Comparison of ENCODE assay signal across 20 mouse cellular contexts in the genomic region with DNA sequence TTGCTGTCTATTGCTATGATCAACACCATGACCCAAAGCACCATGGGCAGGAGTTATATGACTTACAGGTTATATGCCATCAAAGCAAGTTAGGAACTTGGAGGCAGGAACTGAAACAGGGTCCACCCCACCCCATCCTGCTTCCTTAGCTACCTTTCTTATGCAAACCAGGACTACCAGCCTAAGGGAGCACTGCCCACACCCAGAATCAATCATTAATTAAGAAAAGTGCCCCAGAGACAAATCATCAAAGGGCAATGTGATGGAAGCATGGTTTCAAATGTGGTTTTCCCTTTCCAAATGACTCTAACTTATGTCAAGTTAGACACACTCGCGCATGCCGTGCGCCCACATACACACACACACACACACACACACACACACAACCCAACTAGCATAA. TPM values are rescaled to one million over a fixed set of nuclear protein-coding genes. Genes with fewer than 3 reads are reported as not detected.
A peak's percentile ranks its signal among the peaks of the same experiment; 100 is the strongest.
DNase-seq lines count a peak whose midpoint lies in the region; ATAC-seq and TF ChIP-seq lines count a peak whose summit lies in the region.
"Had no signal": no experiment of that assay in that cellular context is flagged by ENCODE, and none has a peak within 500 bp of the region (broad histone marks: within the 10 kb centered on the region; RNA-seq: fewer than 3 reads in every experiment).

No protein-coding gene starts in this region.

- peaks cover 29% of the 10 kb centered on the region for H3K4me1 ChIP-seq in kidney, adult 2 months (ENCODE audit: control insufficient read depth, insufficient read depth, low read length)
- peaks cover 13 to 70% of the 10 kb centered on the region in 2 experiments for H3K4me1 ChIP-seq in CH12.LX (ENCODE audit: control insufficient read depth in 1 of 2, insufficient read depth in 2 of 2)
- H3K4me1 ChIP-seq in midbrain, embryonic 10.5 days: 0 out of 2 replicates have a peak, but pooled peaks cover 4% of the 10 kb centered on the region
- H3K4me1 ChIP-seq: embryonic facial prominence, embryonic 15.5 days; stomach, embryonic 15.5 days had no signal

- no peak overlapping the region for H3K9ac ChIP-seq in CH12.LX (ENCODE audit: insufficient read depth, low read depth)
- H3K9ac ChIP-seq: embryonic facial prominence, embryonic 15.5 days; limb, embryonic 13.5 days; liver, embryonic 13.5 days; lung, embryonic 14.5 days; stomach, embryonic 15.5 days had no signal

- in situ Hi-C loops in CH12.LX (cut with MboI; ENCODE audit: low pct_ligation_motif_present, low pct_unique_long_range_greater_than_20kb, low sequenced_read_pairs): no loop called here

- WGBS in kidney, adult 2 months: 34% methylated on average over 4 of the region's 4 CpGs
- 95% methylated on average over 4 of the region's 4 CpGs for WGBS in midbrain, embryonic 10.5 days

- peak; percentile 70 for ATAC-seq in inflammation-experienced regulatory T-cells, adult 6 months
- ATAC-seq: hindbrain, embryonic 16.5 days had no signal

- no peak for TF ChIP-seq RAD21 in CH12.LX (IDR thresholded peaks at IDR 0.05; ENCODE audit: low read depth, low read length)

- H3K27ac ChIP-seq in kidney, adult 2 months (ENCODE audit: insufficient read depth, low read depth, low read length): peak overlapping the region; percentile 74; the same call in 1 of the 2 replicates
- peak overlapping the region; percentile 82 for H3K27ac ChIP-seq in CH12.LX (ENCODE audit: insufficient read depth, low read depth)
- no peak overlapping the region for H3K27ac ChIP-seq in midbrain, embryonic 10.5 days (replicated peaks)
- H3K27ac ChIP-seq: embryonic facial prominence, embryonic 15.5 days; limb, embryonic 13.5 days; liver, embryonic 13.5 days; stomach, embryonic 15.5 days had no signal

- no peaks in the 10 kb centered on the region for H3K36me3 ChIP-seq in kidney, adult 2 months (ENCODE audit: control insufficient read depth, insufficient read depth, low read length)
- peaks cover 2 to 20% of the 10 kb centered on the region in 2 experiments for H3K36me3 ChIP-seq in CH12.LX (replicated peaks in 1 of 2; ENCODE audit: control insufficient read depth in 1 of 2, insufficient read depth in 1 of 2, low read length in 1 of 2)
- H3K36me3 ChIP-seq in midbrain, embryonic 10.5 days: no peaks in the 10 kb centered on the region; the same call in 1 of the 2 replicates
- H3K36me3 ChIP-seq: embryonic facial prominence, embryonic 15.5 days; stomach, embryonic 15.5 days had no signal

- no peaks in the 10 kb centered on the region for H3K27me3 ChIP-seq in kidney, adult 2 months (replicated peaks; ENCODE audit: control insufficient read depth, insufficient read depth, low read length)
- H3K27me3 ChIP-seq in CH12.LX (replicated peaks): no peaks in the 10 kb centered on the region
- no peaks in the 10 kb centered on the region for H3K27me3 ChIP-seq in midbrain, embryonic 10.5 days (ENCODE audit: low read depth, poor library complexity, severe bottlenecking)
- H3K27me3 ChIP-seq: embryonic facial prominence, embryonic 15.5 days; limb, embryonic 13.5 days; liver, embryonic 13.5 days; stomach, embryonic 15.5 days had no signal

- peak; percentile 75 for DNase-seq in kidney, adult 2 months
- DNase-seq in kidney, adult 18-20 months: no peak
- no peak for DNase-seq in CH12.LX (ENCODE audit: extremely low read depth)
- DNase-seq in midbrain, embryonic 10.5 days (ENCODE audit: low spot score): no peak
- no peak for DNase-seq in frontal cortex, adult 2 months (ENCODE audit: extremely low spot score in 1 of 2, low spot score in 1 of 2)
- no peak for DNase-seq in left cerebral cortex, postnatal 25 days (ENCODE audit: low spot score in 2 of 2)
- DNase-seq: cerebellum, adult 2 months; cerebellum, postnatal 36 days; gastrocnemius, postnatal 10 days; liver, embryonic 13.5 days; lung, embryonic 14.5 days; lung, postnatal 4 days; thymus, adult 18-20 months; thymus, postnatal 4 days had no signal

- TF ChIP-seq EP300 in CH12.LX (IDR thresholded peaks at IDR 0.05; ENCODE audit: low read length): peak; percentile 7; the same call in 1 of the 2 replicates

- no peak for TF ChIP-seq POLR2A in kidney, adult 2 months (IDR thresholded peaks at IDR 0.05; ENCODE audit: low read depth, low read length)
- no peak for TF ChIP-seq POLR2A in CH12.LX (IDR thresholded peaks at IDR 0.05; ENCODE audit: low read depth, low read length)

- intact Hi-C loops in left cerebral cortex, postnatal 25 days (cut with DNase I): no loop called here

- H3K9me3 ChIP-seq in CH12.LX (replicated peaks; ENCODE audit: low read length): peaks cover 4% of the 10 kb centered on the region
- H3K9me3 ChIP-seq in midbrain, embryonic 10.5 days (replicated peaks): no peaks in the 10 kb centered on the region
- H3K9me3 ChIP-seq: embryonic facial prominence, embryonic 15.5 days; limb, embryonic 13.5 days; liver, embryonic 13.5 days; stomach, embryonic 15.5 days had no signal

- dilution Hi-C loops in CH12.LX (cut with MboI; ENCODE audit: extremely low pct_ligation_motif_present, extremely low pct_unique_long_range_greater_than_20kb, low sequenced_read_pairs): no loop called here

- H3K4me3 ChIP-seq in kidney, adult 2 months (ENCODE audit: insufficient read depth, low read depth, low read length): no peak overlapping the region
- no peak overlapping the region for H3K4me3 ChIP-seq in CH12.LX (replicated peaks in 1 of 3; ENCODE audit: low read depth in 2 of 3, low read length in 2 of 3, poor library complexity in 1 of 3)
- H3K4me3 ChIP-seq in midbrain, embryonic 10.5 days: no peak overlapping the region
- H3K4me3 ChIP-seq: embryonic facial prominence, embryonic 15.5 days; limb, embryonic 13.5 days; liver, embryonic 13.5 days; stomach, embryonic 15.5 days had no signal

- peaks cover 66% of the 10 kb centered on the region for H3K79me2 ChIP-seq in CH12.LX (replicated peaks; ENCODE audit: control insufficient read depth, extremely low read depth, insufficient read depth, poor library complexity, severe bottlenecking)

- TF ChIP-seq CTCF in kidney, adult 2 months (conservative IDR thresholded peaks at IDR 0.05; ENCODE audit: insufficient read depth, insufficient read length, low read depth, low read length): no peak
- TF ChIP-seq CTCF in CH12.LX (conservative IDR thresholded peaks at IDR 0.05 in 1 of 2, IDR thresholded peaks at IDR 0.05 in 1 of 2; ENCODE audit: low read depth in 2 of 2, low read length in 2 of 2): no peak

- peak overlapping the region; percentile 27; the same call in 1 of the 2 replicates for H3K4me2 ChIP-seq in CH12.LX (ENCODE audit: insufficient read depth, low read depth, poor library complexity, severe bottlenecking)
- H3K4me2 ChIP-seq: embryonic facial prominence, embryonic 15.5 days; limb, embryonic 13.5 days; liver, embryonic 13.5 days; lung, embryonic 14.5 days; midbrain, embryonic 11.5 days; stomach, embryonic 15.5 days had no signal

TF ChIP-seq in CH12.LX, 34 proteins besides CTCF, POLR2A, EP300 and RAD21:
- peak; percentile 47; the same call in 1 of the 2 replicates for TF ChIP-seq BHLHE40 (IDR thresholded peaks at IDR 0.05; ENCODE audit: low read depth, low read length)
- TF ChIP-seq MAFK (IDR thresholded peaks at IDR 0.05; ENCODE audit: insufficient replicate concordance, low read length): peak; percentile 10; the same call in 1 of the 2 replicates
- no peak; the same call in 1 of the 2 replicates for TF ChIP-seq JUND (conservative IDR thresholded peaks at IDR 0.05; ENCODE audit: low read depth, low read length)
- peak; percentile 34; the same call in 1 of the 2 replicates for TF ChIP-seq MAX (IDR thresholded peaks at IDR 0.05; ENCODE audit: low read length)
- TF ChIP-seq MYC (IDR thresholded peaks at IDR 0.05; ENCODE audit: low read depth, low read length): 0 out of 2 replicates have a peak, but pooled peaks have one; percentile 14
- peak; percentile 71 for TF ChIP-seq IRF4 (IDR thresholded peaks at IDR 0.05; ENCODE audit: low read depth, low read length)
- TF ChIP-seq ZKSCAN1 (IDR thresholded peaks at IDR 0.05; ENCODE audit: borderline replicate concordance, low read depth, low read length): no peak

RNA-seq across cellular contexts. Expression of gene Nek7, which starts 16.0 kb away (rescaled TPM):
- polyA plus RNA-seq in kidney, adult 2 months (2012; rRNA removed): 14.6 and 17.1 TPM in 2 replicates
- total RNA-seq in CH12.LX (2012; rRNA removed) (29.1 and 34.1 TPM in 2 replicates), CH12.LX (2014; rRNA removed) (75.1 and 86.1 TPM in 2 replicates)
- polyA plus RNA-seq in CH12.LX (2012; ENCODE audit: insufficient read length, low read depth): 61.8 and 63.7 TPM in 2 replicates
- 10 to 100 TPM; 64.9 to 79.7 (median 77.6) TPM for polyA plus RNA-seq in inflammation-experienced regulatory T-cells, adult 6 months (2017; shearing (Covaris generic))
- 26.5 and 28.3 TPM in 2 replicates for polyA plus RNA-seq in midbrain, embryonic 10.5 days (2016; fragmentation: Nextera tagmentation; extraction: Ambion mirVana)
- 24.6 and 24.9 TPM in 2 replicates for polyA plus RNA-seq in frontal cortex, adult 2 months (2012; rRNA removed)
- 10 to 100 TPM; 31.0 to 31.3 TPM for total RNA-seq in left cerebral cortex, postnatal 25 days (2021)
